Mouse (Mus musculus) spleen, adult 12 weeks (tissue): ENCODE measurements around the gene Smok2a.
"Not testable (repeated sequence)": the region's sequence is repeated elsewhere in the genome, so short reads cannot be mapped to it uniquely, and the experiment has no call there.

ENCODE experiments used
- DNase-seq: peaks from one replicate; pipeline ENCODE4 v3.0.0; 2022; ENCODE audit warnings: low spot score

Smok2a gene

GRCm38 (mm10) chr17:13220888-13221287, at the start of gene Smok2a:
Smok2a (plus strand) TSS chr17:13221188.
- DNase-seq = no peak

GRCm38 (mm10) chr17:13173578-13173977, 47.4 kb upstream of the Smok2a start:
- DNase-seq = not testable (repeated sequence)

- not testable (repeated sequence) for DNase-seq
Observed at GRCm38 (mm10) chr17:13174029-13174428, 47.0 kb upstream of the Smok2a start.

GRCm38 (mm10) chr17:13175609-13176008, 45.4 kb upstream of the Smok2a start:
- DNase-seq = not testable (repeated sequence)

GRCm38 (mm10) chr17:13177796-13178195, 43.2 kb upstream of the Smok2a start:
- not testable (repeated sequence) for DNase-seq

- not testable (repeated sequence) for DNase-seq
Observed at GRCm38 (mm10) chr17:13179021-13179420, 42.0 kb upstream of the Smok2a start.

GRCm38 (mm10) chr17:13180491-13180890, 40.5 kb upstream of the Smok2a start:
- not testable (repeated sequence) for DNase-seq

GRCm38 (mm10) chr17:13182712-13183111, 38.3 kb upstream of the Smok2a start:
- not testable (repeated sequence) for DNase-seq

GRCm38 (mm10) chr17:13184514-13184913, 36.5 kb upstream of the Smok2a start:
- not testable (repeated sequence) for DNase-seq

- not testable (repeated sequence) for DNase-seq
Observed at GRCm38 (mm10) chr17:13186541-13186940, 34.4 kb upstream of the Smok2a start.

GRCm38 (mm10) chr17:13187621-13188020, 33.4 kb upstream of the Smok2a start:
- not testable (repeated sequence) for DNase-seq

GRCm38 (mm10) chr17:13188846-13189245, 32.1 kb upstream of the Smok2a start:
- not testable (repeated sequence) for DNase-seq

GRCm38 (mm10) chr17:13190836-13191583, 30.0 kb upstream of the Smok2a start:
- not testable (repeated sequence) for DNase-seq

- not testable (repeated sequence) for DNase-seq
Observed at GRCm38 (mm10) chr17:13196486-13196885, 24.5 kb upstream of the Smok2a start.

- not testable (repeated sequence) for DNase-seq
Observed at GRCm38 (mm10) chr17:13198812-13199211, 22.2 kb upstream of the Smok2a start.

GRCm38 (mm10) chr17:13199880-13200409, 21.0 kb upstream of the Smok2a start:
- DNase-seq = not testable (repeated sequence)

- not testable (repeated sequence) for DNase-seq
Observed at GRCm38 (mm10) chr17:13201551-13201950, 19.4 kb upstream of the Smok2a start.

- not testable (repeated sequence) for DNase-seq
Observed at GRCm38 (mm10) chr17:13202453-13203107, 18.4 kb upstream of the Smok2a start.

GRCm38 (mm10) chr17:13205247-13205646, 15.7 kb upstream of the Smok2a start:
- DNase-seq = not testable (repeated sequence)

GRCm38 (mm10) chr17:13206491-13206890, 14.5 kb upstream of the Smok2a start:
- DNase-seq = no peak

GRCm38 (mm10) chr17:13208460-13208859, 12.5 kb upstream of the Smok2a start:
- DNase-seq = not testable (repeated sequence)

- no peak for DNase-seq
Observed at GRCm38 (mm10) chr17:13212136-13212850, 8.7 kb upstream of the Smok2a start.
